Mouse (Mus musculus) kidney, adult 11 months (tissue): ENCODE results near the gene Mvp.

ENCODE experiments used
- DNase-seq: peaks from one replicate; pipeline ENCODE4 v3.0.0; 2022

Mvp gene

GRCm38 (mm10) chr7:126949403-126949792 is 65.0 kb downstream of the Mvp start, which contains the start of gene Asphd1:
Gene Asphd1, minus strand, starts transcription at chr7:126949582.
- DNase-seq = no peak

GRCm38 (mm10) chr7:126948626-126949025 is 65.8 kb downstream of the Mvp start:
- no peak for DNase-seq

- no peak for DNase-seq
Measured at GRCm38 (mm10) chr7:126946530-126946929, 67.9 kb downstream of the Mvp start.

- DNase-seq = no peak
Measured at GRCm38 (mm10) chr7:126941801-126942200, 72.6 kb downstream of the Mvp start.

GRCm38 (mm10) chr7:126941171-126941570 is 73.2 kb downstream of the Mvp start:
- no peak for DNase-seq
